Mouse (Mus musculus): ENCODE data around the gene Eif5a.

- TF ChIP-seq USF1 (IDR thresholded peaks at IDR 0.05; ENCODE audit: low read depth) (no peak), REST (IDR thresholded peaks at IDR 0.05; ENCODE audit: insufficient read depth, insufficient read length) (no peak), TCF12 (IDR thresholded peaks at IDR 0.05; ENCODE audit: insufficient read depth, poor library complexity, severe bottlenecking) (no peak), POLR2A (IDR thresholded peaks at IDR 0.05; ENCODE audit: insufficient read length, low read depth) (no peak), MAX (IDR thresholded peaks at IDR 0.05; ENCODE audit: low read depth) (no peak), E2F4 (IDR thresholded peaks at IDR 0.05; ENCODE audit: insufficient read depth) (no peak), POLR2AphosphoS2 (IDR thresholded peaks at IDR 0.05; ENCODE audit: insufficient read length, low read depth) (peak; percentile 56), MYOD1 (IDR thresholded peaks at IDR 0.05; ENCODE audit: control insufficient read depth in 1 of 3, insufficient read length in 2 of 3, low read depth in 2 of 3) (no peak), CEBPB (IDR thresholded peaks at IDR 0.05; ENCODE audit: insufficient read depth, poor library complexity, severe bottlenecking) (no peak), SRF (IDR thresholded peaks at IDR 0.05; ENCODE audit: control insufficient read depth, insufficient read length, low read depth) (no peak), MYOG (IDR thresholded peaks at IDR 0.05; ENCODE audit: control insufficient read depth in 1 of 3, insufficient read depth in 1 of 3, insufficient read length in 2 of 3, low read depth in 2 of 3) (no peak)
Observed at GRCm38 (mm10) chr11:69914917-69915430, 6.8 kb downstream of the Eif5a start.

All from myocyte (in vitro differentiated cells).